Mouse (Mus musculus) erythroid progenitor cell, adult 5-6 weeks (primary cell): ENCODE data around the gene Tatdn3. TPM values are rescaled to one million over a fixed set of nuclear protein-coding genes. Genes with fewer than 3 reads are reported as not detected.

Source experiments
- ATAC-seq: replicated peaks from 2 replicates; pipeline ENCODE4 v1.8.0; 2016; ENCODE audit warnings: moderate number of reproducible peaks, mild to moderate bottlenecking, moderate TSS enrichment, inconsistent platforms; ENCODE audit not compliant: poor library complexity, low FRiP score, severe bottlenecking
- total RNA-seq, 2 experiments: library from RNA; stranded (forward) in 1 of 2; stranded (reverse) in 1 of 2; fragments of 150-400 nt in 1 of 2; fragments of 186-747, 209-891 nt in 1 of 2; gene quantifications; 2 replicates each; pipeline versions ENCODE4 v1.2.3 to v1.2.4; 2015 to 2017; ENCODE audit warnings: low replicate concordance in 2 of 2

The Tatdn3 gene
- total RNA-seq, 2 experiments from 2014 or later: 3.9 to 6.3 TPM

GRCm38 (mm10) chr1:190996346-190996877 is 66.3 kb downstream of the Tatdn3 start:
- ATAC-seq: no peak

Other genes starting within 250 kb of the Tatdn3 start
- gene Rps6kc1, start 151.2 kb downstream of the Tatdn3 start, total RNA-seq (2015; ENCODE audit: low replicate concordance): 1.7 and 3.6 TPM in 2 replicates
- gene Rps6kc1, start 151.2 kb downstream of the Tatdn3 start, total RNA-seq (2017; ENCODE audit: low replicate concordance): 3.8 and 5.5 TPM in 2 replicates
- 10.5 and 11.5 TPM in 2 replicates for gene Angel2, start 137.8 kb downstream of the Tatdn3 start, total RNA-seq (2015; ENCODE audit: low replicate concordance)
- 12.9 and 23.6 TPM in 2 replicates for gene Angel2, start 137.8 kb downstream of the Tatdn3 start, total RNA-seq (2017; ENCODE audit: low replicate concordance)
- gene Vash2, start 83.6 kb downstream of the Tatdn3 start, total RNA-seq (2015; ENCODE audit: low replicate concordance): not detected in 2 replicates
- gene Vash2, start 83.6 kb downstream of the Tatdn3 start, total RNA-seq (2017; ENCODE audit: low replicate concordance): not detected in 2 replicates
- gene Flvcr1, start 36.8 kb downstream of the Tatdn3 start, total RNA-seq (2015; ENCODE audit: low replicate concordance): 5.8 and 7.1 TPM in 2 replicates
- gene Flvcr1, start 36.8 kb downstream of the Tatdn3 start, total RNA-seq (2017; ENCODE audit: low replicate concordance): 3.6 and 6.7 TPM in 2 replicates
- gene Spata45, start 26.3 kb downstream of the Tatdn3 start, total RNA-seq (2015; ENCODE audit: low replicate concordance): not detected in 2 replicates
- gene Spata45, start 26.3 kb downstream of the Tatdn3 start, total RNA-seq (2017; ENCODE audit: low replicate concordance): not detected in 2 replicates
- 13.3 and 33.1 TPM in 2 replicates for gene Nsl1, start 80 bp upstream of the Tatdn3 start, total RNA-seq (2015; ENCODE audit: low replicate concordance)
- gene Nsl1, start 80 bp upstream of the Tatdn3 start, total RNA-seq (2017; ENCODE audit: low replicate concordance): 24.9 and 26.4 TPM in 2 replicates
- 1.4 TPM in 1 of 2 replicates, not detected in the other for gene Batf3, start 34.9 kb upstream of the Tatdn3 start, total RNA-seq (2015; ENCODE audit: low replicate concordance)
- gene Batf3, start 34.9 kb upstream of the Tatdn3 start, total RNA-seq (2017; ENCODE audit: low replicate concordance): not detected in 2 replicates
- not detected in 2 replicates for gene Fam71a, start 101.9 kb upstream of the Tatdn3 start, total RNA-seq (2015; ENCODE audit: low replicate concordance)
- not detected in 2 replicates for gene Fam71a, start 101.9 kb upstream of the Tatdn3 start, total RNA-seq (2017; ENCODE audit: low replicate concordance)
- 3.8 and 4.3 TPM in 2 replicates for gene Atf3, start 155.1 kb upstream of the Tatdn3 start, total RNA-seq (2015; ENCODE audit: low replicate concordance)
- gene Atf3, start 155.1 kb upstream of the Tatdn3 start, total RNA-seq (2017; ENCODE audit: low replicate concordance): 1.2 and 16.5 TPM in 2 replicates